Mouse (Mus musculus) lung, embryonic 15.5 days (tissue): Measurements from ENCODE around the gene Tmem140. TPM values are rescaled to one million over a fixed set of nuclear protein-coding genes. Genes with fewer than 3 reads are reported as not detected.

Experiments
- ATAC-seq: fragments of 200-750 bp; cut with Nextera tagmentation; 2 replicates; pipeline ENCODE4 v1.8.0; 2017; ENCODE audit warnings: moderate number of reproducible peaks, borderline replicate concordance; ENCODE audit not compliant: low FRiP score, low TSS enrichment; ENCODE audit errors: extremely low read depth
- H3K27ac ChIP-seq: fragments of 300-500 bp; sonication (generic); 2 replicates; pipeline ENCODE4 v1.5.1; 2015; ENCODE audit warnings: moderate library complexity, mild to moderate bottlenecking, inconsistent platforms
- H3K27me3 ChIP-seq: fragments of 300-500 bp; sonication (generic); 2 replicates; pipeline ENCODE4 v1.6.1; 2015; ENCODE audit warnings: inconsistent platforms
- H3K36me3 ChIP-seq: fragments of 300-500 bp; sonication (generic); 2 replicates; pipeline ENCODE4 v1.6.1; 2015; ENCODE audit warnings: inconsistent platforms
- H3K4me1 ChIP-seq: fragments of 300-500 bp; sonication (generic); 2 replicates; pipeline ENCODE4 v1.6.1; 2015; ENCODE audit warnings: inconsistent platforms
- H3K4me2 ChIP-seq: fragments of 300-500 bp; sonication (generic); 2 replicates; pipeline ENCODE4 v1.6.1; 2015; ENCODE audit warnings: inconsistent platforms, mild to moderate bottlenecking, moderate library complexity
- H3K4me3 ChIP-seq: fragments of 300-500 bp; sonication (generic); 2 replicates; pipeline ENCODE4 v1.5.1; 2015; ENCODE audit warnings: mild to moderate bottlenecking, inconsistent platforms
- H3K9ac ChIP-seq: fragments of 300-500 bp; sonication (generic); 2 replicates; pipeline ENCODE4 v1.6.1; 2015; ENCODE audit warnings: inconsistent platforms
- H3K9me3 ChIP-seq: fragments of 300-500 bp; sonication (generic); 2 replicates; pipeline ENCODE4 v1.6.1; 2016; ENCODE audit warnings: inconsistent platforms
- WGBS: fragments of 180-500 bp; shearing (Covaris S2); methylation state at CpG from one replicate; pipeline ENCODE4 v1.1.7; 2015; 5-methylcytosine and 5-hydroxymethylcytosine counted together
- polyA plus RNA-seq: library from polyadenylated mRNA; unstranded; fragments of >200 nt; fragmentation: Nextera tagmentation; extraction: Ambion mirVana; gene quantifications from 2 replicates; pipeline ENCODE4 v1.2.1, GENCODE M21; 2015

Tmem140 gene
- 4.9 and 5.4 TPM in 2 replicates for polyA plus RNA-seq

DNA sequence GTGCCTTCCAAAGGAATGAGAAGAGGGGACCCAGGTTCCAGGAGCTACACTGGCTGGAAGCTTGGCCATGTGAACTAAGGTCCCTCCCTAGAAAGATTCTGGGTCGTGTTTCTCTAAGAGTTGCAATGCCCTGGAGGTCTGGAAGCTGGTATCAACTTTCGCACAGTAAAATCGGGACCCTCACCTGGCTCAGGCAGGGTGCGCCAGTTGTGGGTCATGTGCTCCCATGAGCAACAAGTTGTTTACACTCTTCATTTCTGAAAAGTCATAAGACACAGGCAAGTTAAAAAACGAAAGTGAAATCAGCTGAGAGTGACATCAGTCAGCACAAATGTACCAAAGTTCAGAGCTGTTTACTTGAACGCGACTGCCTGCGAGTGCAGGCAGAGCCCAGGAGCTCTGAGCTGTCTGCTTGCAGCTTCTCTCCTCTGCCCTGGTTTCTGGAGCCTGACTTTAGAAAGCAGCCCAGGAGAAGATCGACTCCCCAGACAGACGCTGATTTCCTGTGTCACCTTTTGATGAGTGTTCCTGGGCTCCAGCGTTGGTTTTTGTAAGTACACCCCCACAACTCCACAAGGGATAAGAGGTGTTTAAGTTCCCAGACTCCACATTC lies at the start of gene Tmem140:
Gene Tmem140, plus strand, starts transcription at position 356 of the 613 bp plus-strand sequence.
- Histone ChIP-seq H3K4me1 (peaks cover 45% of the 10 kb centered on the region), H3K27me3 (no peaks in the 10 kb centered on the region), H3K27ac (peak within 1 kb of the TSS; percentile 70), H3K9me3 (no peaks in the 10 kb centered on the region), H3K4me3 (peak within 1 kb of the TSS; percentile 29), H3K4me2 (peak within 1 kb of the TSS; percentile 56), H3K9ac (peak within 1 kb of the TSS; percentile 43), H3K36me3 (no peaks in the 10 kb centered on the region)
- WGBS = 17% methylated on average over 11 of the region's 11 CpGs
- ATAC-seq = peak; percentile 15; the same call in 1 of the 2 replicates

DNA sequence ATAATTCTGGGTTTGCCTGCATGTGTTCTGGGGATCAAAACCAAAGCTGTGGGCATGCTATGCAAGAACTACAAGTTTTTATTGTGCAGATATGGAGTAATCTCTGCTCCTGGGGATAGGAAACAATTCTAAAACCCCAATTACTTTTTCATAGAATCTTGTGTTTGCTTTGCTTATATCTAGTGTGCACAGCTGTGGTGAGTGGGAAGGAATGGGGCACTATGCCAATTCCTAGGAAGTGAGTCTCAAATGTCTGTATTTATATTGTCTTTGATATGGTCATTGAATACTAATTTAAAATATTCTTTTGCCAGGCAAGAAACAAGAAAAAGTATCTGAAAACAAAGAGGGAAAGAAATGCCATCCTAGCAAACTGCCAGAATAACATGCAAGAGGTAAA lies 38.5 kb upstream of the Tmem140 start:
- peaks cover 9% of the 10 kb centered on the region for H3K4me1 ChIP-seq
- H3K9ac ChIP-seq = no peak overlapping the region
- H3K9me3 ChIP-seq = 0 out of 2 replicates have a peak, but pooled peaks cover 3% of the 10 kb centered on the region
- H3K4me3 ChIP-seq = no peak overlapping the region
- H3K4me2 ChIP-seq = no peak overlapping the region
- H3K36me3 ChIP-seq = no peaks in the 10 kb centered on the region
- H3K27me3 ChIP-seq = no peaks in the 10 kb centered on the region
- H3K27ac ChIP-seq = no peak overlapping the region
- ATAC-seq = no peak

DNA sequence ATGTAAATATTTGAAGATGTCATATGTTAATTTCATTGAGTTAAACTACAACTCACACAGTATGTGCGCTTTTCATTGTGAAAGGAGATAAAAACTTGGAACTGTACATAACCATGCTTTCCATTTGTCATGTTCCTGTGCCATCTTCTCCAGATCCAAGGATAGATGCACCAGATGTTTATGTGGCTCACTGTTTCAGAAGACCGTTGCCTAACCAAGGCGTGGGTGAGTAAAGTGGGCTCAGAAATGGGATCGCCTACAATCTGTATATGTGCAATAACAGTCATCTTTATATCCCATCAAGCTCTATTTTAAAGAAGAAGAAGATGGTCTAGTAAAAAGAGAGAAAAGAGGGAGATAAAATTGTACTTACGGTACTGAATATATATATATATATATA lies 30.6 kb upstream of the Tmem140 start:
- Histone ChIP-seq H3K9me3 (no peaks in the 10 kb centered on the region), H3K27ac (no peak overlapping the region), H3K27me3 (no peaks in the 10 kb centered on the region), H3K9ac (no peak overlapping the region), H3K4me2 (no peak overlapping the region), H3K4me3 (no peak overlapping the region), H3K4me1 (0 out of 2 replicates have a peak, but pooled peaks cover 2% of the 10 kb centered on the region), H3K36me3 (no peaks in the 10 kb centered on the region)
- ATAC-seq = no peak
- 90% methylated on average over 5 of the region's 5 CpGs for WGBS

DNA sequence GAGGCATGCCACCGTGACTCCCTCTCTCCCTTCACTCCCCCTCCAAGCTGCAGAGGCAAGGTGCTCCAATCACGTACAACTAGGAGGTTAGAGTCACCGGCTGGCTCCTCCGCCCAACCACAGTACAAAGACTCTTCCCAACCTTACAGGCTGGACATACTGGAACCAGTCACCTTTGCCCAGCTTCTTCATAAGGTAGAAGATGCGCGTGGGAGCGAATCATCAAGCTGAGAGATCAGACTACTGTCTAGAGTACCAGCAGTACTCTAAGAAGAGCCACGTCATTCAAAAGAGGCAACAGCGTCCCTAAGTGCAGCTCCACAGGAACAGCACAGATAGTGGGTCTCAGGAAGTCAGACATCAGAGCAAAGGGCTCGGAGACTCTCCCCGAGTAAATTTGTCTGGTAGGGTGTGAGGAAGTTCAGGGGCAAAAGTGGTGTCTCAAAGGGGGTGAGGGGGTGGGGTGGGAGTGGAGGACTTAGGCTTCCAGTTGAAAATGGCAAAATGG lies 1.3 kb upstream of the Tmem140 start:
- Histone ChIP-seq H3K4me3 (no peak overlapping the region), H3K4me1 (peaks cover 35% of the 10 kb centered on the region), H3K27me3 (no peaks in the 10 kb centered on the region), H3K9ac (no peak overlapping the region), H3K4me2 (no peak overlapping the region), H3K36me3 (no peaks in the 10 kb centered on the region), H3K27ac (no peak overlapping the region), H3K9me3 (no peaks in the 10 kb centered on the region)
- WGBS = 86% methylated on average over 11 of the region's 11 CpGs
- no peak for ATAC-seq

DNA sequence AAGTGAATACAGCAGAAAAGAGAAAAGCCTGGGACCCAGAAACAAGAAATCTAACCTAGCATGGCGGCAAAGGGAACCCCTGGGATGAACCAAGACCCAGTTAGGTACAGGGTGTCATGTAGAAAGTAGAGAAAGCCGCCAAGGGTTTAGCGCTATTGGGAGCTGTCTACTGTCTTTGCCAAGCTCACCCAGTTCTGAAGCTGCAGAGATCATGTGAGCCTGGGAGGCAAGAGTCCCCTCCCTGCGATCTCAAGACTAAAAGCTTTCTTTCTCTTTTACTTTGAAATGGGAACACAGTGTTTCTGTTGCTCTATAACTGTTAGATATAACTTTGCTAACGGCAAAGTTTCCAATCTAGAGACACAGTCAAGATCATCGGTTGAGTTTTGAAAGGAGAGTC lies 565 bp upstream of the Tmem140 start:
- ATAC-seq = no peak
- Histone ChIP-seq H3K9ac (no peak overlapping the region; the same call in 1 of the 2 replicates), H3K9me3 (no peaks in the 10 kb centered on the region), H3K27ac (peak overlapping the region; percentile 70), H3K36me3 (no peaks in the 10 kb centered on the region), H3K4me1 (peaks cover 43% of the 10 kb centered on the region), H3K27me3 (no peaks in the 10 kb centered on the region), H3K4me2 (peak overlapping the region; percentile 56), H3K4me3 (no peak overlapping the region)
- 88% methylated on average over 6 of the region's 6 CpGs for whole genome bisulfite sequencing

DNA sequence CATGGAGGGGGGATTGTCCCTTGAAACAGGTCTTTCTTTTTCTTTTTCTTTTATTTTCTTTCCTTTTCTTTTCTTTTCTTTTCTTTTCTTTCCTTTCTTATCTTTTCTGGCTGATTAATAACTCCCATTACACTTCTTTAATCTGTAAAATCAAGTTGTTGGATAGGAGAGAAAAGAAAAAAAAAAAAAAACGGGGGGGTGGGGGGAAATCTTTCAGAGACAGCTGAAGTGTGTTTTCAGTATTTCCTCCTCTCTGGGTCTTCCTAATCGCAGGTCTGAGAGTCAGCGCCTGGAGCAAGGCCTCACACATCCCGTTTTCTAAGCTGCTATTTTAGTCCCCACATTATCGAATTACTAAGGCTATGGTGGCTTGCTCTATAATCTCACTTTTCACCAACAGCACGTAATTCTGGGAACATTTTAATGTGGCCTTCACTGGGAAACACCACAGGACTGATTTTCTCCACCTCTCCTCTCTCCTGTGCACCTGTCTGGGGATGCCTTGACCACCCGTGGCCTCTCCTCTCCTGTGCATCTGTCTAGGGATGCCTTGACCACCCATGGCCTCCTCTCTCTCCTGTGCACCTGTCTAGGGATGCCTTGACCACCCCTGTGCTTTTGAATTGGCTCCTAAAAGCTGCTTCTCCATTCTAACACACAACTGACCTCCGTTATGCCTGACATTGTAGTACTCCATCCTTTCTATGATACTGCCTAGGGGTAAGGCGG lies 1.0 kb downstream of the Tmem140 start:
- Histone ChIP-seq H3K4me3 (no peak overlapping the region), H3K27me3 (no peaks in the 10 kb centered on the region), H3K4me2 (peak overlapping the region; percentile 56), H3K4me1 (peaks cover 54% of the 10 kb centered on the region), H3K9me3 (no peaks in the 10 kb centered on the region), H3K36me3 (no peaks in the 10 kb centered on the region), H3K9ac (no peak overlapping the region), H3K27ac (peak overlapping the region; percentile 29; the same call in 1 of the 2 replicates)
- 65% methylated on average over 9 of the region's 9 CpGs for WGBS
- ATAC-seq = no peak

DNA sequence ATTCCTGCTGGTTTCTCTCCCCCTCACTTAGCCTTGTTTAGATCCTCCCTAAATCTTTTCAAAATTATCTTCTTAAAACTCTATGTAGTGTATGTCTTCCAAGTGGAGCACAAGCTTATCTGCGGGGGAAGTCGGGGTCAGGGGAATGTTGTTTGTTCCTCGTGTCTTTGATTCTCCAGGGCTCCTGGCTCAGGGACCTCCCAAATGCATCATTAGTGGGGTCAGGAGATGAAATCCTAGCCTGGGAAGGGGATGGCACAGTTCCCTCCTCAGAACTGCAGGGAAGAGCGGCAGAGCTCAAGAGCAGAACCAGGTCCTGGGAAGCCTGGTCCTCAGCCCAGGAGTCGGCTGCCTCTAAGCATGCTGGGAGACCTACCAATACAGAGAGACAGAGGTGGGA lies 2.3 kb downstream of the Tmem140 start:
- no peak overlapping the region for H3K4me2 ChIP-seq
- no peaks in the 10 kb centered on the region for H3K27me3 ChIP-seq
- peak overlapping the region; percentile 86 for H3K27ac ChIP-seq
- no peaks in the 10 kb centered on the region for H3K36me3 ChIP-seq
- peak; percentile 21; the same call in 1 of the 2 replicates for ATAC-seq
- H3K9ac ChIP-seq = no peak overlapping the region
- no peaks in the 10 kb centered on the region for H3K9me3 ChIP-seq
- H3K4me3 ChIP-seq = no peak overlapping the region
- 20% methylated on average over 5 of the region's 5 CpGs for WGBS
- peaks cover 67% of the 10 kb centered on the region for H3K4me1 ChIP-seq

DNA sequence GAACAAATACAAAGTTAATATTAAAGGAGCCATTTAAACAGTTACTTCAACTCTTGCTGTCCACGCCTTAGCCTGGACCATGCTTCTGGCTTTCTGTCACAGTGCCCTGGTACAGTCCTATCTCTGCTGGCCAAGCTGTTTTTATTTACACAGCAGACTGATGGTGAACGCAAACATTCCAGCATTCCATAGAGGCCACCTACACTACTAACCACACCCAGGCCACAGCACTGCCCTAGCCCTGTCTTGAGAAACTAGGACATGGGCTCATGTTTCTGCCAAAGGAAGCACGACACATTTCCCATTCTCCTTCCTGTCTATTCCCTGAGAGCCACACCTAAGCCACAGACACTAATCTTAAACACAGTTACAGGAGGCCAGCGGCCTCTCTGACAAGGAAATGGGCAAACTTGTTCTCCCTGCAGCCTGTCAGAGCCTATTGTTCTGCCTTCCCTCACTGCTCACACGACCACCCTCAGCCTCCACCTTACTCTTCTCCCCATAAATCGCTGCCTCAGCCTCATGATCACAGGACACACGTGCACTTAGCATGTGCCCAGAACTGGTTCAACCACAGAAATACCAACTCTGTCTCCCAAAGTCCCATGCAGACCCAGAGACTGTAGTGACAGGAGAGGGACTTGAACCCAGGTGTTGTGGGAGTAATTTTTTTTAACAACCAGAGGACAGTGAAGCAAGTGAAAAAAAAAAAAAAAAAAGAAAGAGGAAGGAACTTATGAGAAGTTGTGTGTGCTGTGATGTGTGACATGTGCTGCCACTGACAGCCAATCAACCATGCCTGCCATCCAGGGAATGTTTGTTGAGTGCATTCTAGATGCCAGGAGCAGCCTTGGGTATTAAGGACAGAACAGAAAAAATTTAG lies 3.0 kb downstream of the Tmem140 start:
- no peaks in the 10 kb centered on the region for H3K9me3 ChIP-seq
- H3K27ac ChIP-seq = peak overlapping the region; percentile 86
- 30% methylated on average over 7 of the region's 7 CpGs for WGBS
- H3K4me3 ChIP-seq = no peak overlapping the region
- H3K36me3 ChIP-seq = no peaks in the 10 kb centered on the region
- no peak overlapping the region for H3K9ac ChIP-seq
- H3K4me2 ChIP-seq = no peak overlapping the region; the same call in 1 of the 2 replicates
- H3K27me3 ChIP-seq = no peaks in the 10 kb centered on the region
- peak; percentile 73 for ATAC-seq
- H3K4me1 ChIP-seq = peaks cover 74% of the 10 kb centered on the region

DNA sequence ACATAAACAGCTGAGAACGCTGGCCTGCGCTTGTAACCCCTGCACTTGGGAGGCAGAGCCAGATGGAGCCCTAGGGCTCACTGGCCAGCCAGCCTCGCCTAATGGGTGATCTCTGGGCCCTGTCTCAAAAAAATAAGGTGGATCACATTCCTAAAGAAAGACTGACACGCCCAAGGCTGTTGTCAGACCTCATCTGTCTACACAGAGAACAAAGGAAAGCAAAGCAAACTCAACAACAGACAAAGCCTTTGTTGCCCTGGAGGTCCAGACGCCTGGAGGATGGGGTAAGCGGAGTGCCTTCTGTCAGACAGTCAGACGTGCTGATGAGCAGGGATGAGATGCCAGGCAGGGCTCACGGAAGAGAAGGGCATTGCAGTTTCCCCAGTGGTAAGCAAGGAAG lies 3.8 kb downstream of the Tmem140 start:
- H3K4me1 ChIP-seq = peaks cover 78% of the 10 kb centered on the region
- no peak overlapping the region for H3K4me3 ChIP-seq
- ATAC-seq = no peak
- 61% methylated on average over 8 of the region's 8 CpGs for WGBS
- no peak overlapping the region for H3K4me2 ChIP-seq
- H3K27me3 ChIP-seq = no peaks in the 10 kb centered on the region
- no peaks in the 10 kb centered on the region for H3K36me3 ChIP-seq
- H3K9me3 ChIP-seq = no peaks in the 10 kb centered on the region
- H3K27ac ChIP-seq = peak overlapping the region; percentile 86; the same call in 1 of the 2 replicates
- no peak overlapping the region for H3K9ac ChIP-seq

DNA sequence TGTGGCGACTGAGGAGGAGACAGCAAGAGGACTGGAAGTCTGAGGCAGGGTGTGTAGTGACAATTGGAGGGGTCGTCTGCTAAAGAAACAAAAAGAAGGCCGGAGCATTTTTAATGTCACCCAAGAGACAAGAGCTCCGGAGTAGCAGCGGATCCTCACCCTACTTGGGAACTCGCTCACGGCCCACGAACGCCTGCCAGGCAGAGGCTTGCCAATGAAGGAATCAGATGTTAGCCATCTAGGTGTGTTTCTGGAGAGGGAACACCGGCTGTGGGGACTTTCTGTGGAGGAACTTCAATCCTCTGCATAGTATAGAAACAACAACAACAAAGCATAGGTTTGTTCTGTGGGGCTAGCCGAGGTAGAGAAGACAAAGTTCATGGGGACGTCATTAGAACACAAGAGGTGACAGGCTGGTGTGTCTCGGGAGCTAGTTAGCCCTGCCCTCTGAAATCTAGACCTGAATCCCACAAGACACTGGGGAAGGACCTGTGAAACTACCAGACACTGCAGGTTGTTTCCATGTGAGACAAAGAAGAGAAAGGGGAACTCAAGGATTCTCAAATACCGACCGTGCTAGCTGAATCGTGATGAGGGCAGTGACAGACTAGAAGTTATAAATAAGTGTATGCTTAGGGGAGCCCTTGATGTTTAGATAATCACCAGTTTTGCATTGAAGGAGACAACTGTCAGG lies 4.5 kb downstream of the Tmem140 start:
- 0 out of 2 replicates have a peak overlapping the region, but pooled peaks have one; percentile 86 for H3K27ac ChIP-seq
- WGBS = 74% methylated on average over 16 of the region's 16 CpGs
- no peaks in the 10 kb centered on the region for H3K36me3 ChIP-seq

DNA sequence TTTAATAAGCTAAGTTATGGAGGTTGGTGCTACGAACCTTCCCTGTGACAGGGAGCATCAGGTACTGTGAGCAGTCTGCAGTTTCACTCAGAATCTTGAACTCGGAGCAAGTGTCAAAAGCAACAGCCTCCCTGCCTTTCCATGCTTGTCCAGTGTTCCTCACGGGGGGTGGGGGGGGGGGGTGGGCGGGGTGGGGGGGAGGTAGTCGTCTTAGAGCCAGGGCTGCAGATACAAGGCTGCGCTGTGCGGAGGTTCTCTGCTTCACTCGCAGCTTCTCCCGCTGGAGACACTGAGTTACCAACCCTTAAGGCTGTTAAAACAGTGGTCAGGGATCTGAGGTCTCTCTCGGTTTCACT lies 5.0 kb downstream of the Tmem140 start:
- Histone ChIP-seq H3K4me3 (no peak overlapping the region), H3K4me2 (no peak overlapping the region)
- no peak for ATAC-seq

More for the DNA sequence above, 4.5 kb downstream of the Tmem140 start:
- Histone ChIP-seq H3K4me1 (peaks cover 78% of the 10 kb centered on the region), H3K9ac (no peak overlapping the region), H3K9me3 (no peaks in the 10 kb centered on the region), H3K4me2 (no peak overlapping the region), H3K4me3 (no peak overlapping the region), H3K27me3 (no peaks in the 10 kb centered on the region)
- no peak for ATAC-seq

More for the DNA sequence above, 5.0 kb downstream of the Tmem140 start:
- no peaks in the 10 kb centered on the region for H3K9me3 ChIP-seq
- H3K27ac ChIP-seq = 0 out of 2 replicates have a peak overlapping the region, but pooled peaks have one; percentile 38
- no peak overlapping the region for H3K9ac ChIP-seq
- no peaks in the 10 kb centered on the region for H3K27me3 ChIP-seq
- H3K4me1 ChIP-seq = peaks cover 75% of the 10 kb centered on the region
- no peaks in the 10 kb centered on the region for H3K36me3 ChIP-seq
- WGBS = 66% methylated on average over 10 of the region's 10 CpGs
